Mouse (Mus musculus): ENCODE data around the gene Mt4.

DNA sequence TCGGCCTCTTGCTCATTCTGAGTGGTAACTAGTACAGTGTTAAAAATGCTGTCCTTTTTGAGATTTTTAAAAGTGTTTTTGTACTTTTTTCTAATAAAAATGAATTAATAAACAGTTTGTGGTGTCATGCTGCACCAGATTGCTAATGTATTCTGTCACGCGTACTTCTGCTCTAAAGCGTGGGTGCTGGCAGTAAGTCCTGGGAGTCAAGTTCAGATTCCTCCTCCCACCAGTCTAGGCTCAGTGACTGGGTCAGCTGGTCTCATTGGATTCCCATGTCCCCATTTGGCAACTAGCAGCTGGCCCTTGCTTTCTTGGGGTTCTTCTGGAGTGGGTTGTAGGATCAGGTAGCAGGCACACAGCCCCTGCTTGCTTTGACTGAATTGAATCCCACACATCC lies 6.9 kb upstream of the Mt4 start:
- TF ChIP-seq CTCF (IDR thresholded peaks at IDR 0.05; ENCODE audit: low read depth, low read length) (no peak), POLR2A (IDR thresholded peaks at IDR 0.05; ENCODE audit: borderline replicate concordance, low read depth, low read length) (no peak)

Measured in bone marrow macrophage, adult 2 months (primary cell).